Mouse (Mus musculus): ENCODE measurements around the gene Defb45. TPM values are rescaled to one million over a fixed set of nuclear protein-coding genes. Genes with fewer than 3 reads are reported as not detected.

The Defb45 gene
- polyA plus RNA-seq (2012; rRNA removed) (not detected in 2 replicates), polyA plus RNA-seq (2014; fragmentation: Nextera tagmentation; extraction: Ambion mirVana) (not detected in 2 replicates)

GRCm38 (mm10) chr2:152599299-152599698 is at the start of gene Defb45:
TSS of gene Defb45 (minus strand) at chr2:152599399.
- Histone ChIP-seq H3K27ac (no peak within 1 kb of the TSS), H3K27me3 (ENCODE audit: control insufficient read depth, insufficient read depth, low read length) (no peaks in the 10 kb centered on the region), H3K36me3 (replicated peaks; ENCODE audit: control insufficient read depth, insufficient read depth, low read depth) (no peaks in the 10 kb centered on the region), H3K4me2 (ENCODE audit: low read depth) (no peak within 1 kb of the TSS), H3K9me3 (ENCODE audit: control insufficient read depth, low read length) (no peaks in the 10 kb centered on the region), H3K9ac (replicated peaks) (no peak within 1 kb of the TSS), H3K4me3 (ENCODE audit: insufficient read depth in 1 of 2, low read depth in 2 of 2, low read length in 2 of 2) (no peak within 1 kb of the TSS), H3K4me1 (replicated peaks; ENCODE audit: control insufficient read depth in 2 of 2, insufficient read depth in 2 of 2, low read length in 1 of 2) (no peaks in the 10 kb centered on the region)
- DNase-seq (ENCODE audit: low read depth in 3 of 3, low spot score in 3 of 3) (no peak), ATAC-seq (ENCODE audit: insufficient read depth) (no peak)
- no peak for TF ChIP-seq EP300 (IDR thresholded peaks at IDR 0.05; ENCODE audit: low read depth)
- TF ChIP-seq CTCF (IDR thresholded peaks at IDR 0.05; ENCODE audit: low read depth), result no peak
- WGBS (ENCODE audit: insufficient replicate concordance), result 46% methylated on average over 7 of the region's 7 CpGs

GRCm38 (mm10) chr2:152639406-152640113 is 40.4 kb upstream of the Defb45 start:
- 0 out of 4 replicates have a peak, but pooled peaks cover 0 to 2% of the 10 kb centered on the region in 2 experiments for H3K4me1 ChIP-seq (replicated peaks; ENCODE audit: control insufficient read depth in 2 of 2, insufficient read depth in 2 of 2, low read length in 1 of 2)
- DNase-seq (ENCODE audit: low read depth in 3 of 3, low spot score in 3 of 3) (no peak), ATAC-seq (ENCODE audit: insufficient read depth) (no peak)
- H3K36me3 ChIP-seq (replicated peaks; ENCODE audit: control insufficient read depth, insufficient read depth, low read depth), result no peaks in the 10 kb centered on the region
- no peak overlapping the region for H3K4me3 ChIP-seq (ENCODE audit: insufficient read depth in 1 of 2, low read depth in 2 of 2, low read length in 2 of 2)
- 41% methylated on average over 11 of the region's 11 CpGs for WGBS (ENCODE audit: insufficient replicate concordance)
- H3K9ac ChIP-seq (replicated peaks), result no peak overlapping the region
- H3K9me3 ChIP-seq (ENCODE audit: control insufficient read depth, low read length), result no peaks in the 10 kb centered on the region
- H3K27ac ChIP-seq, result no peak overlapping the region
- H3K4me2 ChIP-seq (ENCODE audit: low read depth), result no peak overlapping the region
- H3K27me3 ChIP-seq (ENCODE audit: control insufficient read depth, insufficient read depth, low read length), result no peaks in the 10 kb centered on the region
- TF ChIP-seq CTCF (IDR thresholded peaks at IDR 0.05; ENCODE audit: low read depth), result no peak
- TF ChIP-seq EP300 (IDR thresholded peaks at IDR 0.05; ENCODE audit: low read depth), result no peak

GRCm38 (mm10) chr2:152638865-152639264 is 39.7 kb upstream of the Defb45 start:
- no peak overlapping the region for H3K27ac ChIP-seq
- DNase-seq (ENCODE audit: low read depth in 3 of 3, low spot score in 3 of 3), result no peak

GRCm38 (mm10) chr2:152637381-152637780 is 38.2 kb upstream of the Defb45 start:
- Histone ChIP-seq H3K27me3 (ENCODE audit: control insufficient read depth, insufficient read depth, low read length) (no peaks in the 10 kb centered on the region), H3K4me3 (ENCODE audit: insufficient read depth in 1 of 2, low read depth in 2 of 2, low read length in 2 of 2) (no peak overlapping the region), H3K9ac (replicated peaks) (no peak overlapping the region), H3K9me3 (ENCODE audit: control insufficient read depth, low read length) (no peaks in the 10 kb centered on the region), H3K4me1 (replicated peaks; ENCODE audit: control insufficient read depth in 2 of 2, insufficient read depth in 2 of 2, low read length in 1 of 2) (0 out of 4 replicates have a peak, but pooled peaks cover 0 to 2% of the 10 kb centered on the region in 2 experiments), H3K4me2 (ENCODE audit: low read depth) (no peak overlapping the region), H3K27ac (no peak overlapping the region), H3K36me3 (replicated peaks; ENCODE audit: control insufficient read depth, insufficient read depth, low read depth) (no peaks in the 10 kb centered on the region)
- ATAC-seq (ENCODE audit: insufficient read depth) (no peak), DNase-seq (ENCODE audit: low read depth in 3 of 3, low spot score in 3 of 3) (no peak)
- 73% methylated on average over 4 of the region's 4 CpGs for WGBS (ENCODE audit: insufficient replicate concordance)
- TF ChIP-seq EP300 (IDR thresholded peaks at IDR 0.05; ENCODE audit: low read depth) (no peak), CTCF (IDR thresholded peaks at IDR 0.05; ENCODE audit: low read depth) (no peak)

More at GRCm38 (mm10) chr2:152638865-152639264, 39.7 kb upstream of the Defb45 start:
- no peaks in the 10 kb centered on the region for H3K27me3 ChIP-seq (ENCODE audit: control insufficient read depth, insufficient read depth, low read length)
- no peak overlapping the region for H3K9ac ChIP-seq (replicated peaks)
- no peak for TF ChIP-seq CTCF (IDR thresholded peaks at IDR 0.05; ENCODE audit: low read depth)
- no peak for TF ChIP-seq EP300 (IDR thresholded peaks at IDR 0.05; ENCODE audit: low read depth)
- no peak overlapping the region for H3K4me3 ChIP-seq (ENCODE audit: insufficient read depth in 1 of 2, low read depth in 2 of 2, low read length in 2 of 2)
- WGBS (ENCODE audit: insufficient replicate concordance), result 52% methylated on average over 6 of the region's 6 CpGs
- ATAC-seq (ENCODE audit: insufficient read depth), result no peak
- 0 out of 4 replicates have a peak, but pooled peaks cover 0 to 2% of the 10 kb centered on the region in 2 experiments for H3K4me1 ChIP-seq (replicated peaks; ENCODE audit: control insufficient read depth in 2 of 2, insufficient read depth in 2 of 2, low read length in 1 of 2)
- H3K9me3 ChIP-seq (ENCODE audit: control insufficient read depth, low read length), result no peaks in the 10 kb centered on the region
- H3K4me2 ChIP-seq (ENCODE audit: low read depth), result no peak overlapping the region
- no peaks in the 10 kb centered on the region for H3K36me3 ChIP-seq (replicated peaks; ENCODE audit: control insufficient read depth, insufficient read depth, low read depth)

- Histone ChIP-seq H3K9me3 (ENCODE audit: control insufficient read depth, low read length) (no peaks in the 10 kb centered on the region), H3K4me3 (ENCODE audit: insufficient read depth in 1 of 2, low read depth in 2 of 2, low read length in 2 of 2) (no peak overlapping the region), H3K9ac (replicated peaks) (no peak overlapping the region), H3K4me2 (ENCODE audit: low read depth) (no peak overlapping the region), H3K4me1 (replicated peaks; ENCODE audit: control insufficient read depth in 2 of 2, insufficient read depth in 2 of 2, low read length in 1 of 2) (0 out of 4 replicates have a peak, but pooled peaks cover 0 to 2% of the 10 kb centered on the region in 2 experiments), H3K27me3 (ENCODE audit: control insufficient read depth, insufficient read depth, low read length) (no peaks in the 10 kb centered on the region), H3K36me3 (replicated peaks; ENCODE audit: control insufficient read depth, insufficient read depth, low read depth) (no peaks in the 10 kb centered on the region), H3K27ac (no peak overlapping the region)
- no peak for TF ChIP-seq CTCF (IDR thresholded peaks at IDR 0.05; ENCODE audit: low read depth)
- TF ChIP-seq EP300 (IDR thresholded peaks at IDR 0.05; ENCODE audit: low read depth), result no peak
- no peak for DNase-seq (ENCODE audit: low read depth in 3 of 3, low spot score in 3 of 3)
- 58% methylated on average over 6 of the region's 6 CpGs for WGBS (ENCODE audit: insufficient replicate concordance)
- no peak for ATAC-seq (ENCODE audit: insufficient read depth)
These were observed 37.8 kb upstream of the Defb45 start for GRCm38 (mm10) chr2:152637006-152637322.
